Mouse (Mus musculus): ENCODE measurements around the gene Tango6. TPM values are rescaled to one million over a fixed set of nuclear protein-coding genes. Genes with fewer than 3 reads are reported as not detected.
"Not testable (repeated sequence)": the region's sequence is repeated elsewhere in the genome, so short reads cannot be mapped to it uniquely, and the experiment has no call there.

Tango6 gene
- polyA plus RNA-seq, 1 experiment from 2014 or later: 10.3 TPM

DNA sequence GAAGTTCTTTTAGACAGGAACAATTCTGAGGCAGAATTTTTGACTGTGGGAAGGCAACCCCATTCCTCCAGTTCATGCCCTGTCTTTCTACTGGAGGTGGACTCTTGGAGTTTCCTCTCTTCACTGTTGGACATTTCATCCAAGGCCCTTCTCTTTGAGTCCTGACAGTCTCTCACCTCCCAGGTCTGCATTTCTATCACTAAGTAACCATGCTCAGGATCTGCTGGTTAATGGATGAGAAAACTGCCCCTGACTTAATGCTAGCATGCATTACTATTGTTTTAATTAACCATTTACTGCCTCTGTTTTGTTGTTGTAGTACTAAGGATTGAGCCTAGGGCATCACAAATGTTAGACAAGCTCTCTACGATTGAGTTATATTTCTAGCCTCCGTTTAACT lies 82.7 kb downstream of the Tango6 start:
- Histone ChIP-seq H3K27me3 (no peaks in the 10 kb centered on the region), H3K27ac (no peak overlapping the region), H3K9me3 (no peaks in the 10 kb centered on the region), H3K4me3 (no peak overlapping the region), H3K9ac (no peak overlapping the region), H3K4me1 (peaks cover 17% of the 10 kb centered on the region), H3K4me2 (replicated peaks) (no peak overlapping the region), H3K36me3 (no peaks in the 10 kb centered on the region)
- no peak for ATAC-seq (ENCODE audit: low FRiP score, low read depth)
- 95% methylated on average over 2 of the region's 2 CpGs for WGBS

DNA sequence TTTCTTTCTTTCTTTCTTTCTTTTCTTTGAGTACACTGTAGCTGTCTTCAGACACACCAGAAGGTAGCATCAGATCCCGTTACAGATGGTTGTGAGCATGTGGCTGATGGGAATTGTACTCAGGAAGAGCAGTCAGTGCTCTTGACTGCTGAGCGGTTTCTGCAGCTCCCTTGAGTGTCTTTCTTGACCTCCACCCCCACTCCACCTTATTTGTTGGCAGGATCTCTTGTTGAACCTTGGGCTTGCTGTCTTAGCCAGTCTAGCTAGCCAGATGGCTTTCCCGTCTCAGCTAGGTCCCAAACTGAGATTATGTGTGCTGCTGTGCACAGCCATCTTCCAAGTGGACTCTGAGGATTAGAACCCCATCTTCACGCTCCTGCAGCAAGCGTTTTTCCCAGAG lies 83.9 kb downstream of the Tango6 start:
- 80% methylated on average over 5 of the region's 5 CpGs for WGBS

DNA sequence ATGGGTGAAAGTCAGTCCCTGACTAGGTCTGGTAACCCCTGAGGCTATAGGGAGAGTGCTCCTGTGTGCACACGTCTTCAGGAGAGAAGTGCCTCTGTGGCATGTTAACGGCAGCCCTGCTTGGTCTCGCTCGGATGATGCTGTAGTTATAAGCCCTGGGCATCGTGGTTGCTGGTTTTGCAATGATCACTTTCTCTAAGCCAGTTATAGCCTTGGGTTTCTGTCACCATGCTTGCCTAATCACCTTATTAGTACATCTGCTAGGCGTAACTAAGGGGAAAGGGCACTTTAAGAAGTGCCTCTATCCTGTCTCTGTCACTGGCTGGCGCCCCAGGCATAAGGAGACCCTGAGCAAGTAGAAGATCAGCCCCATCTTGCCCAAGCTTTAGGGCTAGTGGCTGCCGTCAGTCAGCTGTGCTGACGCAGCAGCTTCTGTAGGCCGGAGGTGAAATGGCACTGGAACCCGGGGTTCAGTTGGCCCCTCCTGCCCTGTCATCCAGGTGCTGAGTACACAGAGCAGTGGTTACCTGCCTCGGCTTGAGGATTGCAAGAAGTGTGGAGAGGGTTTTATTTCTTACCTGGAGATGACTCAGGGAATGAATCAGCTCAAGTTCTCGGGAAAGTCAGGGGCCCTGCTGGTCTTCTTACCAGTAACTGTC lies 86.4 kb downstream of the Tango6 start:
- no peak overlapping the region for H3K9ac ChIP-seq
- no peak overlapping the region for H3K4me3 ChIP-seq
- H3K36me3 ChIP-seq: no peaks in the 10 kb centered on the region
- WGBS: 67% methylated on average over 13 of the region's 13 CpGs
- H3K9me3 ChIP-seq: no peaks in the 10 kb centered on the region
- H3K4me2 ChIP-seq (replicated peaks): no peak overlapping the region
- no peak for ATAC-seq (ENCODE audit: low FRiP score, low read depth)
- H3K27ac ChIP-seq: no peak overlapping the region
- no peaks in the 10 kb centered on the region for H3K4me1 ChIP-seq
- H3K27me3 ChIP-seq: no peaks in the 10 kb centered on the region

More for the DNA sequence above, 83.9 kb downstream of the Tango6 start:
- no peak for ATAC-seq (ENCODE audit: low FRiP score, low read depth)
- Histone ChIP-seq H3K27ac (no peak overlapping the region), H3K9ac (no peak overlapping the region), H3K9me3 (no peaks in the 10 kb centered on the region), H3K36me3 (no peaks in the 10 kb centered on the region), H3K27me3 (no peaks in the 10 kb centered on the region), H3K4me1 (peaks cover 8% of the 10 kb centered on the region), H3K4me3 (no peak overlapping the region), H3K4me2 (replicated peaks) (no peak overlapping the region)

DNA sequence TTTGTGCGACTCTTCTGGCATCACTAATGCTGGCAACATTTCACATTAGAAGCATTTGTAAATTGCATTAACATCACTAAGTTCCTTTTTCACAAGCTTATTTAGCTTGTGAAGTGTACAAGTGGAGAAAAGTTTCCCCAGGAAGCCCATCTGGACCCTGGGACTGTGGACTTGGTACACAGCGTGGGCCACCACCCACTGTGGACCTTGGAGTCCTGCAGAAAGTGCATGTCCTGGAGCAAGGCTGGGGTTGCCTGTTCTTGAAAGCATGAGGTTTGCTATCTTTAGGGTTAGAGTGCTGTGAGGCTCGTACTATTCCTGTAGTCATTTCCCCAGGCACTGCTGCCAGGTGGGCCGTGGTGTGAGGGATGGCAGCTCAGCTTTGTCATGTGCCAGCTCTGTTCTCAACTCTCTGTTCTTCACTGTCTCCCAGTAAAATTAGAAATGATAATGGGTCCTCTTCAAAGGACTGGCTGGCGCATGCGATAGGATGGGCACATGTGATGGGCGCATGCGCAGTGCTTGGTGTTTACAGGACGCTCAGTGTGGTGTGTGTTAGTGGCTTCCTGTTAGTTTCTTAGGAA lies 87.8 kb downstream of the Tango6 start:
- Histone ChIP-seq H3K4me2 (replicated peaks) (no peak overlapping the region), H3K4me1 (no peaks in the 10 kb centered on the region), H3K27ac (no peak overlapping the region), H3K4me3 (no peak overlapping the region), H3K9ac (no peak overlapping the region), H3K9me3 (no peaks in the 10 kb centered on the region), H3K27me3 (no peaks in the 10 kb centered on the region), H3K36me3 (no peaks in the 10 kb centered on the region)
- ATAC-seq (ENCODE audit: low FRiP score, low read depth): no peak
- WGBS: 88% methylated on average over 9 of the region's 9 CpGs

DNA sequence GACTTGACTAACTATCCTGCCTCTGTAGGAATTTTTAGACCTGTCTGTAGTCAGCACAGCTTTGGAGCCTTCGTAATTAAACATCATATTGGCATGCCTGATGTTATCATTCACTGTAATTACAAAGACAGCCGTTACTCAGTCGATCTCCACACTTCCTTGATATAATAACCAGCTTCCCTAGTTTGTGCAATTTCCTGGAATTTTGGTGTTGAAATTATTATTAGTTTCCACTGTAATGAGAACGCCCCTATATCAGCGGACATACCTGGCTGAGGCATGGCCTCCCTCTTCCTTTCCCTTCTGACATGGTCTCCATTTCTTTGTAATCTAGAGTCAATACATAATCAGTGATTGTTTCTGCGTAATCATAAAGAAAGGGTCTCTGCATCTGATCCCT lies 89.2 kb downstream of the Tango6 start:
- H3K27ac ChIP-seq: no peak overlapping the region
- no peak for ATAC-seq (ENCODE audit: low FRiP score, low read depth)
- no peak overlapping the region for H3K4me2 ChIP-seq (replicated peaks)
- no peak overlapping the region for H3K4me3 ChIP-seq
- no peaks in the 10 kb centered on the region for H3K36me3 ChIP-seq
- no peak overlapping the region for H3K9ac ChIP-seq
- H3K27me3 ChIP-seq: no peaks in the 10 kb centered on the region
- no peaks in the 10 kb centered on the region for H3K9me3 ChIP-seq
- WGBS: 81% methylated on average over 6 of the region's 6 CpGs
- H3K4me1 ChIP-seq: no peaks in the 10 kb centered on the region

DNA sequence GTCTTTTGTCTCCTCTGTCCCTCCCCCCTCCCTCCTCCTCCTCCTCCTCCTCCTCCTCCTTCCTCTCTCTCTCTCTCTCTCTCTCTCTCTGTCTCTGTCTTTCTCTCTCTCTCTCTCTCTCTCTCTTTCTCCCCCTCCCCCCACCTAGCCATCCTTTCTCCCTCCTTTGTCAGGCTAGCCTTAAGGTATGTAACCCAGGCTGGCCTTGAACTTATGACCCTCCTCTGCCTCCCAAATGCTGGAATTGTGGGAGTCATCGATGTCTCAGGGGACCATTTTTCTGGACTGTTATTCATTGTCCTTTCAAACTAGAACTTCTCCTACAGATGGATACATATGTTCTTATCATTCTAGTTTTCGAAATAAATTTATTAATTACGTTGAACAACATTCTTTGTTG lies 89.6 kb downstream of the Tango6 start:
- H3K27ac ChIP-seq: no peak overlapping the region
- no peak for ATAC-seq (ENCODE audit: low FRiP score, low read depth)
- no peak overlapping the region for H3K4me2 ChIP-seq (replicated peaks)
- H3K4me3 ChIP-seq: no peak overlapping the region
- 89% methylated on average over 3 of the region's 3 CpGs for WGBS
- H3K9ac ChIP-seq: no peak overlapping the region
- no peaks in the 10 kb centered on the region for H3K9me3 ChIP-seq
- H3K27me3 ChIP-seq: no peaks in the 10 kb centered on the region
- H3K4me1 ChIP-seq: no peaks in the 10 kb centered on the region
- no peaks in the 10 kb centered on the region for H3K36me3 ChIP-seq

DNA sequence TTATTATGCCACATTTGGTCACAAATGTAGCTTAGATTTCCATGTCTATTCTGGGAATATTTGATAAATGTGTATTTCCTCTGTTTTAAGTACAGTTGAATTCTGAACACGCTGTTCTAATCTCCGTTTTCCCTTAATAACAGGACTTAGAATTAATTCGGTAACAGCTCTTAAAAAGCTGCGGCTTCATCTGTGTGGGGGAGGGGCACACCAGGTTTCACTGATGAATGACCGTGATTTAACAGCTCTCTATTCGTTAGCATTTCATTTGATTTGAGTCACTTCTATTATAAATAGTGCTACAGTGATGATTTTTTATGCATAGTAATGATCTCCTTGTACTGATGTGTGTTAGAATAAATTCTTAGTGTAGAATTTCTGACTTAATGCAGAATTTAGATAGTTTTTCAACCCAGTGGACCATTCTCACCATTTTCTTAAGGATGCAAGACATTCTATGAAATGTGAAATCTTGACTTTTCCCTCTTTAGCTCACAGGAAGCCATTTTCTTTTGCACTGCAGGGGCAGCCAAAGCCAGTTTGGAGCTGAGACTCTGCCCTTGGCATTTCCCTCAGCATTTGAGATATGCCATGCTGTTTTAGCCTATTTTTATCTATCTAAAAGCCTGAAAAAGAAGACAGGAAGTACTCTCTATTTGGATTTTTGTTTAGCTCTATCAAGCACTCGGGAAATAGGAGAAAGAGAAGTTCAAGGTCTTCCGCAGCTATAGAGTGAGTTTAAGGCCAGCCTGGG lies 91.9 kb downstream of the Tango6 start:
- WGBS: 51% methylated on average over 8 of the region's 8 CpGs
- no peak for ATAC-seq (ENCODE audit: low FRiP score, low read depth)
- Histone ChIP-seq H3K4me2 (replicated peaks) (no peak overlapping the region), H3K4me3 (no peak overlapping the region), H3K36me3 (no peaks in the 10 kb centered on the region), H3K4me1 (no peaks in the 10 kb centered on the region), H3K27me3 (no peaks in the 10 kb centered on the region), H3K9ac (no peak overlapping the region), H3K9me3 (no peaks in the 10 kb centered on the region), H3K27ac (no peak overlapping the region)

DNA sequence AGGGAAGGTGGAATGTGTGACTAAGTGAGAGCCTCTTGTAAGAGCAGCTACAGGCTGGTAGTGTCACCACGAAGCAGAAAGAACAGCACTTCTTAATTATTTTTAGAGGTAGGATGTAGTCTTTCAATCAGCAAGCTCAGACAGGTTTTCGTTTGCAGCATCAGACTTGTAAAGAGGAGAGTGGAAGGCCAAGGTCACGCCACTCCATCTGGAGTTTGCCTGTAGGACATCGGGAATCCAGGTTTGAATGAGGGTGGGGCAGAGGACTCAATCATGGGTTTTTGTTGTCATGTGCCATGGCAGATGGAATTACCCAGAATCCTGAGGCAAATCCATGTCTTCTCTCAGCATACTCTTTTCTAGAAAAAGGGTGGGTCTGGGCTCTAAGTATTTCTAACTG lies 106.8 kb downstream of the Tango6 start:
- no peak overlapping the region for H3K4me2 ChIP-seq (replicated peaks)
- H3K9ac ChIP-seq: no peak overlapping the region
- no peaks in the 10 kb centered on the region for H3K4me1 ChIP-seq
- H3K9me3 ChIP-seq: no peaks in the 10 kb centered on the region
- 58% methylated on average over 4 of the region's 4 CpGs for WGBS
- ATAC-seq (ENCODE audit: low FRiP score, low read depth): no peak
- no peaks in the 10 kb centered on the region for H3K36me3 ChIP-seq
- no peaks in the 10 kb centered on the region for H3K27me3 ChIP-seq
- H3K27ac ChIP-seq: no peak overlapping the region
- no peak overlapping the region for H3K4me3 ChIP-seq

DNA sequence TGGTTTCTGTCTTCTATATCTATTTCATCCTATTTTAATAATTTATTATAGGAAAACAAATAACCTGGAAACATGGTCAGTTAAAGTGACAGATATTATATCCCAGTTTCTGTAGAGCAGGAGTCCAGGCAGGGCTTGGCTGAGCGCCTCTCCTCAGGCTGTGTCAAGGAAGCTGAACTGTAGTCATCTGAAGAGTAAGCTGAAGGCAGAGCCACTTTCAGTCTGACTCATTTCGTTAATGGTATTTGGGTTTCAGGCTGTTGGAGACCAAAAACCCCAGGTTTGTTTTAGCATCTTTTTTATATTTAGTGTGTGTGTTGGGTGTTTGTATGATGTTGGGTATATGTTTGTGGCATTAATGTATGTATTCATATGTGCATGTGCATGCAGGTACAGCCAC lies 112.0 kb downstream of the Tango6 start:
- WGBS: 91% methylated on average over 2 of the region's 2 CpGs
- Histone ChIP-seq H3K9ac (no peak overlapping the region), H3K4me3 (no peak overlapping the region), H3K4me2 (replicated peaks) (no peak overlapping the region), H3K27ac (no peak overlapping the region), H3K9me3 (no peaks in the 10 kb centered on the region), H3K27me3 (no peaks in the 10 kb centered on the region), H3K36me3 (no peaks in the 10 kb centered on the region), H3K4me1 (peaks cover 13% of the 10 kb centered on the region; the same call in 1 of the 2 replicates)
- ATAC-seq (ENCODE audit: low FRiP score, low read depth): no peak

DNA sequence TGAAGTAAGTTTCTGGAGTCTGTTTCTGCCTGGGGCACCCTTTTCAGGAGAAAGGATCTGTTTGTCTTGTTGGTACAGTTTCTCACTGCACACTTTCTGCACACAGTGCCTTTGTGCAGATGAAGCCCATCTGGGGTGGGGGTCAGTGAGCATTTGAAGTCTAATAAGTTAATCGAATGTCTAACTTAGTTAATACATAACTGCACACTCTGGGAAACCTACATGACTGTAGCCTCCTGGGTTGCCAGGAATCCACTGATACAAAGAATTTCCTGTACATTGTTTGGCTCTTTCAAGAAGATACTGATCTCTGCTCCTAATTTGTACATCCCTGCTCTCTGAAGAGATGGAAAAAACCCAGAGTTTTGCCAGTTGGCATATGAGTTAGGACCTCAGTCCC lies 117.0 kb downstream of the Tango6 start:
- no peaks in the 10 kb centered on the region for H3K9me3 ChIP-seq
- H3K27ac ChIP-seq: no peak overlapping the region
- no peak for ATAC-seq (ENCODE audit: low FRiP score, low read depth)
- H3K4me3 ChIP-seq: no peak overlapping the region
- peaks cover 16% of the 10 kb centered on the region; the same call in 1 of the 2 replicates for H3K4me1 ChIP-seq
- H3K36me3 ChIP-seq: no peaks in the 10 kb centered on the region
- H3K27me3 ChIP-seq: no peaks in the 10 kb centered on the region
- H3K9ac ChIP-seq: no peak overlapping the region
- WGBS: 58% methylated on average over 1 of the region's 1 CpGs
- H3K4me2 ChIP-seq (replicated peaks): no peak overlapping the region

DNA sequence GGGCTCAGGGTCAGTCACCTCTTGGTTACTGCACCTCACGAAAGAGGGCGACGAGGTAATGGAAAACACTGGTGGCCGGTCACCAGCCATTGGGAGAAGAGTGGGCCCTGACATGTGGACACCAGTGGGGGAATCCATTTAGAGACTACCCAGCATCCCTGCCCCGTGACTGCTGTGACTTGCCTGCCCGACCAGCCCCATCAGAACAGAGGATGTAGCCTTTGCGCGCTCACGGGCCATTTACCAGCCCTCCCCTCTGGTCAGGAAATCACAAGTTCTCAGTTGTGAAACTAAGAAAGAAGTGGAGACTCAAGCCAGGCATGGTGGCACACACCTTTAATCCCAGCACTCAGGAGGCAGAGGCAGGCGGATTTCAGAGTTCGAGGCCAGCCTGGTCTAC lies 118.4 kb downstream of the Tango6 start:
- H3K4me2 ChIP-seq (replicated peaks): no peak overlapping the region
- H3K4me3 ChIP-seq: no peak overlapping the region
- H3K27me3 ChIP-seq: no peaks in the 10 kb centered on the region
- 81% methylated on average over 11 of the region's 11 CpGs for WGBS
- no peak overlapping the region for H3K9ac ChIP-seq
- peaks cover 16% of the 10 kb centered on the region; the same call in 1 of the 2 replicates for H3K4me1 ChIP-seq
- no peak for ATAC-seq (ENCODE audit: low FRiP score, low read depth)
- peaks cover 6% of the 10 kb centered on the region for H3K36me3 ChIP-seq
- H3K9me3 ChIP-seq: 0 out of 2 replicates have a peak, but pooled peaks cover 6% of the 10 kb centered on the region
- H3K27ac ChIP-seq: no peak overlapping the region

DNA sequence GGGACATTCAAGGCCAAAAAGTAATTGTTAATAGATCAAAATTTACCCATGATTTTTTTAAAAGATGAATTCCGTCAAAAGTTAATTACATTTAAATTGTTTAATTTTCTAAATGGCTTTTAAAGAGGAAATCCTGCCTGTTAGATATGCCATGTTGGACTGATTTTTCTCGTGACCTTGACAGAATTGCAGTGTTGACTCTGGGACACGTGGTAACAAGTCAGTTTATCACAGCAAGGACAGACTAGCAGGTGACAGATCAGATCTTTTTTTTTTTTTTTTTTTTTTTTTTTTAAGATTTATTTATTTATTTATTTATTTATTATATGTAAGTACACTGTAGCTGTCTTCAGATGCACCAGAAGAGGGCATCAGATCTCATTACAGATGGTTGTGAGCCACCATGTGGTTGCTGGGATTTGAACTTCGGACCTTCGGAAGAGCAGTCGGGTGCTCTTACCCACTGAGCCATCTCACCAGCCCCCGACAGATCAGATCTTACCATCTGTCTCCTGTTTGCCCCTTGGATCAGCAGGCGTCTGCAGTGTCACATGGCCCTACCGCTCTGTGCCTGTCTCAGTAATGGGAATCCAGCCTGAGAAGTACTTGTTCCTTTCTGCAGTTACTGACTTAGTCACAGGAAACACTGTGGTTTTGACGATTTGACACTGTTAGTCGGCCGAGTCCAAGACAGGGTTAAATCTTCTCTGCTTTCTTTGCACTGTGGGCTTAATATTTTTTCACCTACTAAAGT lies 119.7 kb downstream of the Tango6 start:
- H3K9ac ChIP-seq; H3K4me2 ChIP-seq (replicated peaks); H3K27ac ChIP-seq; ATAC-seq (ENCODE audit: low FRiP score, low read depth); H3K4me3 ChIP-seq; H3K9me3 ChIP-seq; H3K27me3 ChIP-seq: not testable (repeated sequence)
- Histone ChIP-seq H3K4me1 (peaks cover 16% of the 10 kb centered on the region; the same call in 1 of the 2 replicates), H3K36me3 (peaks cover 12% of the 10 kb centered on the region)
- WGBS: 78% methylated on average over 12 of the region's 12 CpGs
